Mouse (Mus musculus) testis, adult 2 months (tissue): ENCODE measurements around the gene Anp32a.

Source experiments
- CTCF ChIP-seq: fragments of 200-500 bp; IDR thresholded peaks from 2 replicates; pipeline ENCODE4 v1.5.1; 2012; ENCODE audit warnings: low read depth, mild to moderate bottlenecking, inconsistent platforms, low read length, moderate library complexity; ENCODE audit not compliant: control insufficient read depth, insufficient read depth, insufficient replicate concordance
- POLR2A ChIP-seq: fragments of 200-500 bp; IDR thresholded peaks from 2 replicates; pipeline ENCODE4 v1.6.1; 2012; ENCODE audit warnings: low read depth, mild to moderate bottlenecking, inconsistent platforms, low read length, moderate library complexity; ENCODE audit not compliant: control insufficient read depth

DNA sequence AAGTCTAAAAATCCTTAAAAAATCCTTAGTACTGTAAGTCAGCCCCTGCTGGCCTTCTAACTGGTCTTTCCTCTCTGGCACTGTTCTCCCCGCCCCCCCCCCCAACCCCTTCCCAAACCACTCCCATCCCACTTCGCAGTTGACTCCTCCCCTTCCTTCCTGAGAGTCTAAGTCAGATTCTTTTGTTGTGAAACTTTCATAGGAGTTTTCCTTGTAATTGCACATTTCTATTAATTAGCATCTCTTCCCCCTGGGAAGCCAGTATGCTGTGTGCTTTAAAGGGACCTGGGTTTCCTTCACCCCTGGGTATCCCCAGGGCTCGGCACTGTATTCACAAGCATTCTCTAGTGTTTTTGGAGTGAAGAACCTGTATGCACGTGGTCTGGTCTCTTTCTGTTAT is 10.1 kb downstream of the Anp32a start:
- no peak for TF ChIP-seq CTCF
- no peak for TF ChIP-seq POLR2A
